Mouse (Mus musculus) CD4-positive, CD25-positive, alpha-beta regulatory T cell, adult 4 months (primary cell): ENCODE results near the gene Zfp664. TPM values are rescaled to one million over a fixed set of nuclear protein-coding genes. Genes with fewer than 3 reads are reported as not detected.

ENCODE experiments used
- ATAC-seq: one replicate; pipeline ENCODE4 v1.8.0; 2017
- polyA plus RNA-seq, 2 experiments: library from polyadenylated mRNA; unstranded; fragments of 100-300 nt; shearing (Covaris generic); gene quantifications; one replicate each; pipeline ENCODE4 v1.2.1; 2017

Zfp664 gene
- 10 to 100 TPM in 1 of 2 experiments, 1 to 10 TPM in 1; 8.3 to 11.2 TPM for polyA plus RNA-seq

DNA sequence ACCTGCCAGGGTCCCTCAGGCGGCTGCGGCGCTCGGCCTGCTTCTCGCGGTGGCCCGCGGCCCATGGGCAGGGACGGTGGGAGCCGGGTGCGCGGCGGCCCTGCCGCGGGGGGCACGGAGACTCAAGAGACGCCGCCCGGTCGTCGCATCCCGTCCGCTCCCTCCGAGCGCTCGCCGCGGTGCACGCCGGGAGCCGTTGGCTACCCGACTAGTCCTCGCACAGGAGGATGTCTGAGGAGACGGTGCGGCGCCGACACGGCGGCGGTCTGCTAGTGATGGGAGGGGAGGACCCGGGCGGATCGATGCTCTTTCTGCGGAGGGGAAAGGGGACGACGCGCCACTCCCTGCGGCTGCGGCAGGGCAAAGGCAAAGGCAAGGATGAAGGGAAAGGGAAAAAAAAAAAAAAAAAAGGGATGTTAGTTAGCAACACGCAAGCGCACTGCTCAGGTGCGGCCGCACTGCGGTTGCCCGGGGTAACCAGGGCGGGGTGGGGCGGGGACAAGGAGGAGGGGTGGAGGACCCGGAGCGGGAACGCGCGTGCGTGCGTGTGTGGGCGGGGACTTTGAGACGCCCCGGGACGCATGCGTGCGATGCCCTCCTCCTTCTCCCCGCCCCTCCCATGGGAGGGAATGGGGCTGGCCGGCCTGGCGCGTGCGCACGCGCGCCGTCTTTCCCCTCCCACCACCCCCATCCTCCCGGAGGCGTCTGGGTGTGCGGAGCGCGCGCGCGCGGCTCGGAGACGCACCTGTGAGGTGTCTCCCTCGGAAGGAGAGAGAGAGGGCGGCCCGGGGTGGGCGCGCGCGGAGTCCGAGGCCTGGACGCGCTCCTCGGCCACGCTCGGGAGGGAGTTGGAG, at the start of gene Zfp664, which contains the start of gene Ccdc92:
Gene Zfp664, plus strand, starts transcription at position 679 of the 854 bp plus-strand sequence.
Gene Ccdc92, minus strand, starts transcription at position 412 of the 854 bp plus-strand sequence.
- peak; percentile 74 for ATAC-seq

DNA sequence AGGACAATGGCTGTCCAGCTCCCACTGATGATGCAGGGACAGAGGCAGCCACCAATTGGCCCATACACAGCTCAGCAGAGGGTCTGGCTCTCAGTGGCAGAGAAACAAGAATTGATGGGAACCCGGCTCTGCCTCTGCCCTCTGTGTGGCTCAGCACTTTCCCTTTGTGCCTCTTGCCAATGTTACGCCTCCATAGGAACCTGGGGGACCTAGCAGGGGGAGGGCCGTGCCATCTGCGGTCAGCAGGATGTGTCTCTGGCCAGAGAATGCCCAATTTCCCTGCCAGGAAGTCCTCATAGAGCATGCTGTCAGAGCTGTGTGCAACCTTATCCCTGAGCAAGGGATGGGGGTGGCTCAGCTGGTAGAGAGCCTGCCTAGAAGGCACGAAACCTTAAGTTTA, 47.7 kb upstream of the Zfp664 start:
- no peak for ATAC-seq

DNA sequence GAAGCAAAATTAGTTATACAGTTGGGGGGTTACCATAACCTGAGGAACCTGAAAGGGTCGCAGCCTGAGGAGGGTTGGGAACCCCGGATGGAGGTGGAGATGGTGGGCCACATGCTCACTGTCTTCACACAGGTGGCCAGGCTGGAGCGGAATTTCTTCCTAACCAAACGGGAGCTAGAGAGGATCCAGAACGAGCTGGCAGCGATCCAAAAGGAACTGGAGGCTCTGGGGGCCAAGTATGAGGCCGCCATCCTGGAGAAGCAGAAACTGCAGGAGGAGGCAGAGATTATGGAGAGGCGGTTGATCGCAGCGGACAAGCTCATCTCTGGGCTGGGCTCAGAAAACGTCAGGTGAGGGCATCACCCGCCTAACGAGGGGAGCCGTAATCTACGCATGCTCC, 45.4 kb upstream of the Zfp664 start:
- ATAC-seq = no peak

DNA sequence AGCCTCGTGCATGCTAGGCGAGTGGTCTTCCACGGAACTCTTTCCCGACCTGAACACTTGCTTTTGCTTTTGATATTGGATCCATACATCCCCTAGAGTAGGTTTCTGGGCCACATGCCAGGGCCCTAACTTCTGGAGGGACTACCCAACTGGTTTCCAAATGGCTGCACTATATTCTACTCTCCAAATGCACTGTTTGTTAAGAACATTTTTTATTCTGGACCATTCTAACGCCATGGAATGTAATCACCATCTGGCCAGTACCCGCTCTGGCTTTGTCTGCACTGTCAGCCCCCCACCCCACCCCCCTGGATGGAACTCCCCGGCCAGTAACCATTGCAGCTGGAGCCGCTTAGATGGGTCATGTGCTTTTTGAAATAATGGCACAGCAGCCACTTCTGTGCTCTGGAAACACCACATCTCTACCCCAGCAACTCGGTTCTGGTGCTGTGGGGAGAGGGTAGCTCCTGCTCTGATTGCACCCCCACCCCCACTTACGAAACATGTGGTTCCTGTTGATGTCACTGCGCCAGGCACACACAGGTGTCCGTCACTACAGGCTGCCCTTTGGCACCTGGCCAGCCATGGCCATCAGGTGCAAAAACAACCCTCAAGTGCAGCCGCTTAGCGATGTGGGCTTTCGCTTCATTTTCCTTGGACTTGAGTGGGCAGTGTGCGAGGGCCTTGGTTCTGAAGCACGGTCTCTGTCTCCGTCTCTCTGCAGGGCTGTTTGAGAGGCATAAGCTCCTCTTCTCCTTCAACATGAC, 40.2 kb upstream of the Zfp664 start:
- ATAC-seq = no peak

DNA sequence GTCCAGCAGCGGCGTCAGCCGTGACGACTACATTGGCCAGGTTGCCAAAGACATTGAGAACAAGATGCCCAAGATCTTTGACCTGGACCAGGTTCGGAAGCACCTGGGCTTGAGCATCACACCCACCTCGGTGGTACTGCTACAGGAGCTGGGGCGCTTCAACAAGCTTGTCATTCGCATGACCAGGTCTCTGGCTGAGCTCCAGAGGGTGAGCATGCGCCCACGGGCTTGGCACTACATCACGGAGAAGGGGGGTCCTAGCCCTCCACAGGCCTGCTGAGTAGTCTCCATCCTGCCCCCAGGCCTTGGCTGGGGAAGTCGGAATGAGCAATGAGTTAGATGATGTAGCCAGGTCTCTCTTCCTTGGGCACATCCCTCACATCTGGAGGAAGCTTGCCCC, 32.2 kb upstream of the Zfp664 start:
- no peak for ATAC-seq

DNA sequence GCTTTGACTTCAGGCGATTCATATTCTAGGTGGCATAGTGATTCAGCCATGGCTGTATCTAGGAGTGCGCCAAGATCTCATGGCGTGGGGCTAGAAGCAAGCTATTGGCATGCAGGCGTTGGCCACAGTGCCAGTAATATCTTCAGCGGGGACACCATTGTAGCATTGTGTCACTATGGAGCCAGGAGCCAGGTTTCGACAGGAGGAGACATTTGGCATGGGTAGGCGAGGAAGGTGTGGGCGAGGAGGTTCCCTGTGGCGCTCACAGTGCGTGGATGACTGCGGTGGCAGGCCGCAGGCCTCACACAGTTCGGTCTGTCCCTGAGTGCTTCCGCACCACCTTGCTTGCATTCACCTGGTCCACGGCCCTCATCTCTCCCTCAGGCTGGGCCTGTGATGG, 27.3 kb upstream of the Zfp664 start:
- ATAC-seq = no peak

DNA sequence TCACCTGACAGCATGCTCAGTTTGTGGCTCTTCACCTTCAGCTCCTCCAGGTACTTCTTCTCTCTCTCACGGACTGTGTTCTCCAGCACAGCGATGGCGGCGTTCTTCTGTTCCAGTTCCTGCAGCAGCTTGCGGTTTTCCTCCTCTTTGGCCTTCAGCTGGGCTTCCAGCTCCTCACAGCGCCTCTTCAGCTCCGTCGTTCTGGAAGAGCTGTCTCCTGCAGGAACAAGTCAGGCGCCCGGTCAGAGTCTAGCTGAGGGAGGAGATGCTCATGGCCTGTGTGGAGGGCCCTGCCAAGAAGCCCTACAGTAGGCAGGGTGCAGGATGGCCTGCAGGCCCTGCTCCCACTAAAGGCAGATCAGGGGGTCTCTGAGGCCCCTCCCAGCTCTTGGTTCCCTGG, 26.4 kb upstream of the Zfp664 start:
- no peak for ATAC-seq

DNA sequence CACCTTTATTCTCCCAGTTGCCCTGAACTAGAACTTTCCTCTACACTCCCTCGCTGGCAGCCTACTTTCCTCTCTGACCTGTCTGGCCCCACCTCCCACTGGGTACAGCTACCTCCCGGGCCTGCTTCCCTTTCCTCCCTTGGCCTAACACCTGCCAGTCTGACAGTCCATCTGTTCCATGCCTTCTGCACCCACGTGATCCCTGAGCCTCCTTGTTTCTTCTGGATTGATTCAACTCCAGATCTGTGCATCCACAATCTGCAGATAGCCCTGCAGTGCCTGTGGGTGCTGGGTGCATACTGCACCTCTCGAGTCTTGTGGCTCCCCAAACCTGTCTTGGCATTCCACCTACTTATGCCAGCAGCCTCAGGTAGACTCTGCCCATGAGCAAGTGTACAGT, 25.9 kb upstream of the Zfp664 start:
- ATAC-seq = no peak

DNA sequence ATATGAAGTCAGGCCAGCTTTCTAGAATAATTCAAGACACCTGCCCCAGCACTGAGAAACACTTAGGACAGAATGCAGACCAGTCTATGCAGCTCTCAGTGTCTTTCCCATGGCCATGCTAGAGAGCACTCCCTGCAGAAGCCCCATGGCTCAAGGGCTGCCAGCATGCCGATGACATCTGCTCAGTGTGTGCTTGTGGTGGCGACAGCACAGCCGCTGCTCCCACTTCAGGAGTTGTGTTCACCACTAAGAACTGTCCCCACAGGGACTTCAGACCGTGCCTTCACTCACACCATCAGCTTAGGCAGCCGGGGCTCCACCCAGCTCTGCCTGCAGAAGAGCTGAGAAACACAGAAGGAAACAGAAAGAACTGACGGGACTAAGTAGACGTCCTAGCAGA, 22.3 kb upstream of the Zfp664 start:
- ATAC-seq = no peak

DNA sequence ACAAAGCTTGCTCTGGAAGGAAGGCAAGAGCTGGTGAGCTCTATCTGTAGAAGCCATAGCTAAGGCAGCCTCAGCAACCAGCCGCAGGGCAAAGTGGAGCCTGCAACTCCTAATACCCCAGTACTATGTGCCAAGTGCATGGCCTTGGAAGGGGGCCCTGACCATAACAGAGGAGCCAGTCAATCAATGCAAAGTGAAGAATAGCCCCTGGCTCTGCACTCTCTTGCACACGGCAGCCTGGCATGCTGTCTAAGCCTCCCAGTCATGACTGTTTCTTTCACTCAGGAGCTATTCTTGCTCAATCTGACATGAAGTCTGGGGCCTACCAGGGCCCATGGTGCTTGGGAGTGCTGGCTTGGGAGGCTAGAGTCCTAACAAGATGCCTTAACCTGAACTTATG, 21.8 kb upstream of the Zfp664 start:
- no peak for ATAC-seq

DNA sequence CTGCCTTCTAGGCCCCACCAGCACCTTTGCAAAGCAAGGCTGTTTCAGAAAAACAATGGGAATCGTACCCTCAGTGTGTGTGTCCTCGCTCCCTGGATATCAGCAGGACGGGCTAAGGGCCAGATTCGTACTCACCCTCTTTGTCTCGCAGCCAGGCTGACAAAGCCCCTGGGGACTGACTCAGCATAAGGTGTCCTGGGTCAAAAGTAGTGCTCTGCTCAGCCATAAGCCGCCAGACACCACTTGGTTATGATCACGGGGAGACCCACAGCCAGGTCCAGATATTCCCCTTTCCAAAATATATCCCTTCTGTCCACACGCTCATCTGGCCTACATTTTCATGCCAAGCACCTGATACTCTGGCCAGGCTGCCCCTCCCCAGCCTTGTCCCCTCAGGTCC, 19.1 kb upstream of the Zfp664 start:
- ATAC-seq = no peak

DNA sequence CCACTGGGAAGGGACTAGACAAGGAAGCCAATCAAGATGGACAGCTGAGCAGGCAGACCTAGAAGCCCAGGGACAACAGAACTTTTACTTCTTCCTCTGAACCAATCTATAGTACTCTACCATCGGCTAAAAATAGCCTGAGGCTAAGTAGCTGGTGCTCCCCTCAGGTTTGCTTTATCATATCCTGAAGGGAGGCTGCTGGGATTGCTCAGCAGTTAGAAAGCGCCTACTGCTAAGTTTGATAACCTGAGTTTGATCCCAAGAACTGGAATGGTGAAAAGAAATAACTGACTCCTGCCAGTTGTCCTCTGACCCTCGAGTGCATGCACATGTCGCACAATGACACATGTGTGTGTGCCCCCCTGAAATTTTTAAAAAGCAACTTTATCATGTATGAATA, 17.6 kb upstream of the Zfp664 start:
- ATAC-seq = no peak

DNA sequence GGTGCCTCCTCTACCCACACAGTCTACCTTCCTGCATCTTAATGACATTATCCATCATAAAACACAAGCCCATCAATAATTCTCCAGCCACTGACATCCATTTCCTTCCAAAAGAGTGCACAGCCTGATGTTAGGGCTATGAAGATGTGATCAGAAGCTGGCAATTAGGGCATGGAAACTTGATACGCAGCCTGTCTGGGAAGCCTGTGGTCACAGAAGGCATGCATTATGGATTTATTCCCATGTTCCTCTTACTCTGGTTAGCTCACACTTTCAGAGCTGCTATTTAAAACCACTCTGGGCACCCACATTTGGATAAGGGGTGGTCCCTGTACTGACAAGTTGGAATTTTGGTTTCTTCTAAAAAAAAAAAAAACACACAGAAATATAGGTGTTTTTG, 15.5 kb upstream of the Zfp664 start:
- ATAC-seq = no peak

DNA sequence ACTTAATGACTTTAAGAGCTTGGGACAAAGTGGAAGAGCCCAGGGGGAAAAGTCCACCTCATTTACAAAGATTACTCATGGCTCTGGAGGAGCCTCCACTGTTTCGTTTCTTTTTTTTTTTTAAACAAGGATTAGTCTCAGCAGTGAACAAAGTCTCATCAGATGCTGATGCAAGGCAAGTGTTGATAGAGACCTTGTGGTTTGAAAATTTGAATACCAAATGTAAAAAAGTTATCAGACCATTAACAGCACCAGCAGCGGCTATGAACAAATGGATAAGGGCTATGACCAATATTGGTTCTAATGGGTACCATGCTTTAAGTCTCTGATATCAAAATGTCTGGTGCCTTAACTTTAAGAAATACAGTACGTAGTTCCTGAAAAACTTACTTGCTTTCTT, 13.5 kb upstream of the Zfp664 start:
- ATAC-seq = no peak

DNA sequence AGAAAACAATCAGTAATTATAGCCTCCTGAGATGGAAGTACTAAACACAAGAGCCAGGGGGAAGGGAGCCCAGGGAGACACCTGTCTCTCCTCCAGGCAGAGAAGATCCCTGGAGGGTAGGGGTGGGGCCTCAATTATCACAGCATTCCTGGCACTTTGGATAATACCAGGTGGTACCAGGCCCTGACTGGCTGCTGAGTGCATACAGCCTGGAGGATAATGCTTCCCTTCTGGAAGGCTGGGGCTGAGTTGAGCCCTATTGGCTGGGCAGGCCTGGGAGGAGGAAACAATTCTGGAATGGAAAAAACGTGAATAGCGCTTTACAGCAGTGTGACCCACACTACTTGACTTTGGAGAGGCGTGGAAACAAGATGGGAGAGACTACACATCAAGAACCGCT, 10.9 kb upstream of the Zfp664 start:
- ATAC-seq = no peak

DNA sequence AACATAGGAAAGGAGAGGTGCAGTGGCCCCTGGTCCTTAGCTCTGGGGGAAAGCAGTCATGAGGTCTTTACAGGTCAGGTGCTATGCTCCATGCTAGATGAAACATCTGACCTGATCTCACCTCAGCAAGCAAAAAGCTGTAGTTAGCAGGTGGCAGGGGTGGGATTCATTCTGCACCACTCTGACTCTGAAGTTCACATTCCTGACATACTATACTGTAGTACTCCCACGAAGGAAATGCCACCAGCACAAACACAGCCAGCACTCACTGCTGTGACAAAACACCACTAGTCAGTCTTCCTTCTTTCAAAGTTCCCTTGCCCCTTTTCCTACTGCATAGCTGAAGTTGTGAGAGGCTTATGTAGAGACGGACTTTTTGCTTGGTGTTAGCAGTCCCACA, 10.2 kb upstream of the Zfp664 start:
- ATAC-seq = no peak

DNA sequence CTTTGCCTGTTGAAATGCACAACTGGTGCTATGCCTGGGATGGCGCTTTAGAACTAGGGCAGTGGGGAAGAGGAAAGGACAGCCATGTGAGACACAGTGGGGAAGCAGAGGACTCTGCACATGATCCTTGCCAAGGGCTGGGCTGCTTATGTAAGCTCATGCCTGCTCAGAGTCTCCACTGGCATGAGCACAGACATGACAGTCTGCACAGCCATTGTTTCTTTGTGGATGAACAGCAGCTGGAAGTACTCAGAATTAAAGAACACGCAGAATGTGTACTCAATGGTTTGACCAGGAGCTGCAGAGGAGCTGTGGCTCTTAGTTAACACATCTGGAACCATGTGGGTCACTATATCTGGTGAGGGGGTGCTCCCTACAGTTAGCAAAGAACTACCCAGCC, 9.4 kb upstream of the Zfp664 start:
- no peak for ATAC-seq

DNA sequence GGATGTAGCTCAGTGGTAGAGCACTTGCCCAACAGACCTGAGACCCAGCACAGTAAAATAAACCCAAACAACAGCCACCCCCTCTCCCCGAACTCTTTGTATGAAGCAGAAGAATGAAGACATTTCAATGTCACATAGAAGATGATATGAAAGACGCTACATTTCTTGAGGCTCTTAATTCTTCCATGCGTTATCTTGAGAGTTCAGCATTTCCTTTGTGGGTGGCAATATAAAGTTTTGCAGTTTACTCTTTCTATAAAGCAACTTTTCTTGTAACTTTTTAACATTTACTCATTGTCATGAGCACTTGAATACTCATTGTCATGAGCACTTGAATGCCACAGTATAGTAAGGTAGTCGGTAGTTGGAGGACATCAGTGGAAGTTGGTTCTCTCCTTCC, 8.3 kb upstream of the Zfp664 start:
- ATAC-seq = no peak

DNA sequence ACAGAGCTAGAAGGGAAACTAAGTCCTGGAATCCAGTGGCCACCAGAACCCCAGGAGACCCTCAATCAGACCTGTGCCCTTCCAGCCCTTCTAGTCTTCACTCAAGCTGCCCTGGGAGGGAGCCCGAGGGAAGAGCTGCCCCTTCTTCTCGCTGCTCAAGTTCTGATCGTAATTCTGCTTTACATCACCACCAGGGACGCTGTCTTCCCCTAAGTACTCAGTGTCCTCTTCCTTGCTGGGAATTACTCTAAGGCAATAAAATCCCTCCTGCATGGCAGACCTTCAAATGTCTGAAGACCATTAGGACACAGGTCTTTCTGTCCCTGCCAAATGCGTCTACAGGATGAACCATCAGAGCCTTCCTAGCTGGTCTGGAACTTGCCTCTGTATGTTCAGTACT, 2.5 kb upstream of the Zfp664 start:
- no peak for ATAC-seq

DNA sequence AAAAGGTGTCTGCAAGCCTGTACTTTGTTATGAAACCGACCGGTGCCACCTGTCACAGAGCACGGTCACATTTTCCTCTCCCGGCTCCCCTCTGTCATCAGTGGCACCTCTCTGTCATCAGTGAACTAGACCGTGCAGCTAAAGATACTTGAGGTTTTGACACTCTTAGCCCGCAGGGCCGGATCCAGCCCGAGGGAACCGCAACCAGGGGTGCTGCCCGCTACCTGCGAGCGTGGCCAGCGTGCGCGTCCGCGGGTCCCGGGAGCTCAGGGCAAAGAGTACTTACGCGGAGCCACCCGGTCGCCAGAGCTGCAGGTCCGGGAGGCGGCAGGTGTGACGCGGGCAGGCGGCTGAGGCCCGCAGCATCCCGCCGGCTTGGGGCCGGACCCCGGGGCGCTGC, 1.0 kb upstream of the Zfp664 start:
- peak; percentile 46 for ATAC-seq

DNA sequence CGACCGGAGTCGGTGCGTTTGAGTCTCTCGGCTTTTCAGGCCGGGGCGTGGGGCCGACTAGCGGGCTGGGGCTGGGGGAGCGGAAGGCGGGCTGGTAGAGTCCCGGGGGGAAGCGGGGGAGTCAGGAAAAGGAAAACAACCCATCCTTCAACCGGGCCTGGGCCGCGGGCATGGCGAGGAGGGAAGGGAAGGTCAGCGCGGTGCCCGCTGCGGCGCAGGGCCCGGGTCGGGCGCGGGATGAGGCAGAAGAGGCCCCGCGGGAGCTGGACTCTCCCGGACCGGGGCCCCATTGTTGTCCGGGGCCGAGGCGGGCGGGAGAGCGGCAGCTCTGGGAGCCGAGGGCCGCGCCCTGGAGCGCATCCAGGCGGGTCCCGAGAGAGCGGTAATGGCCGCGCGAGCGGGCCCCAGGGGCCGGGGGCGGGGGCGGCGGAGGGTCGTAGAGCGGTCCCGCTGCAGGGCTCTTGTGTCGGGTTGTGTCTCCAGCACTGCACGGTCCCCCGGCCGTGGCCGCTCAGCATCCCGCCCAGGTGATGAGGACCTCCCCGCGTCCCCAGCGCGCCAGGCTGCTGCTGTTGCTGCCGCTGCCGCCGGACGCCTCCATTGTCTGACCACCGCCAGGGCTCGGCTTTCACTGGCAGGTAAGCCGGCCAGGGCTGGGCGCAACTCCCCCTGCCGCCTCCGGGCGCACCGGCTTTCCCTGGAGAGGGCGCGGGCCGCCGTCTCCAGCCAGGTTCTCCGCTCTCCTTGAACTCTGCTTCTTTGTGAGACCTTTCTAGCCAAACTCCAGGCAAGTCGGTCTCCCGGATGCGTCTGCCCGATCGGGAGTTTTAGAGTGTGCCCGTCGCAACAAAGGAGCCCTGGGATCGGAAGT, 615 bp downstream of the Zfp664 start:
- peak; percentile 19 for ATAC-seq

DNA sequence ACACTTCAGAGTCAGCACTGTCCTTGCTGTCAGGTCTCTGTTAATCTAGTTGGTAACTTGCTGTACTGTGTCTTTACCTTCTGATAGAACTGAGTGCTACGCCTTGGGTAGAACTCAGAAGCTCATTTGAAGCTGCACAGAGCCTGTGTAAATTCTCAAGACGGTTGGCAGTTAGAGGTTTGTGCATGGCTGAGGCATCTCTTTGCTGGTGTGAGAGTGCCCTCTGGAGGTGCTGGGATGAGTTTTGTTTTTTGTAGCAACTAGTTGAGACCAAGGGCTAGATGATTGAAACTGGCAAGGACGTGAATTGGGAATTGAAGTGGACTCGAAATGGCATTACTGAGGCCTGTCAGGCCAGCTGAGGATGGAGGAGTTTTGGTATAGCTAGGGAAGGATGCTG, 6.5 kb downstream of the Zfp664 start:
- no peak for ATAC-seq

DNA sequence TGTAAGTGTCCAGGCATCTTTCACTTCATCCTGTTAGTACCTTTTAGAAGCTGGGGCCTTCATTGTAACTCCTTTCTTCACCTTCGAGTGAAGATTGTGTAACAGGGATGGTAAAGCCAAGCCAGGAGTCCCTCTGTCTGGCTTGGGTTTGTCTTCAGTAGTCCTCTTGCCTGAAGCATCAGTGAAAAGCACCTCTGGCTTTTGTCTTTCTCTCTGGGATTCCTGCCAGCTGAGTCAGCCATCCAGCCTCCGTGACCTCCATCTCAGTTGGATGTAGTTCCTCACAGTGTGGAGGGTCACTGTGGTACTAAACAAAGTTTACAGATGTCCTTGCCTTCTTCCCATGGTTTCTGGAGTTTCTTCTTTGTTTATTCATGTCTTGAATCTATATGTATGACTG, 9.5 kb downstream of the Zfp664 start:
- no peak for ATAC-seq
